Mouse (Mus musculus): ENCODE measurements around the gene Wdr54.
A peak's percentile ranks its signal among the peaks of the same experiment; 100 is the strongest.

The Wdr54 gene

GRCm38 (mm10) chr6:83104158-83104557 is 52.0 kb downstream of the Wdr54 start:
- DNase-seq (ENCODE audit: low read depth, low spot score): no peak

DNA sequence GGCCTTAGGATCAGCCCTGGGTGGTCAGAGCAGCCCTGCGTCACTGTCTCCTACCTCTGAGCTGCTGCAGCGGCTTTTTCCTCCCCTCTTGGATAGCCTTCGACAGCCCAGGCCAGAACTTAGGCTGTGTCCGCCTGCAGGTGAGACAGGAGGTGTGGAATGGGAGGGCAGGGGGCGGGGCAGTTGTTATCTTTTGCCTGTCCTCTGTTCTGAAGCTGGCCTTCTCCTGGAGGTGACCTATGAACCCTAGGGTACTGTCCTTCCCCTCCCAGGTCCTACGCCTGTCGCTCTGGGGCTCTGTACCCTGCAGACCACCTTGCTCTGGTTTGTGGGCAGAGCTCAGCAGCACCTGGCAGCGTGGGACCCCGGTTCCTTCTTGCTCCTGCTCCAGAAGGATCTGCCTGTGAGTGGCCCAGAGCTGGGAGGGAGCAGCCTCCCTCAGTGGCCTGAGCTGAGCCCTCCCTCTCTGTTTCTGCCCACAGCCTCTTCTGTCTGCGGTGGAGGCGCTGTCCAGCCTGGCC is 53.0 kb downstream of the Wdr54 start:
- DNase-seq (ENCODE audit: low read depth, low spot score): no peak

- DNase-seq (ENCODE audit: low read depth, low spot score): no peak
These were observed 54.3 kb downstream of the Wdr54 start for GRCm38 (mm10) chr6:83101688-83102556.

DNA sequence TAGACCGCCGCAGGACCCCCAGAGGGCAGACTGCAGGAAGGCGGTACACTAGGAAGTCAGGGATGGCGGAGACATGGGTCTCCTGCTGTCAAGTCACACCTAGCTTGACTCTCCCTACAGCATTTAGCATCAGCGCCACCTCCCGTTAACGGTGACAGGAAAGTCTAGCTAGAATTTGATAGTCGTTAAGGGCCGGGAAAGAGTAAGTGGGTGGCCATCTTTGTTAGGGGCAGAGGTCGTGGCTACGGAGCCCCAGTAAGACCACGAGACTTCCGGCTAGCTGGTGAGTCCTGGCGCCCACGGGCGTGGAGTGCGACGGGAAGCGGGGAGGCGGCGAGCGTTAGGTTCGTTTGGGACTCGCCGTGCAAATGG is 54.9 kb downstream of the Wdr54 start, which contains the start of the genes Ccdc142 and Gm42688:
Gene Ccdc142 (plus strand): TSS at position 286 of the 372 bp plus-strand sequence.
Gene Gm42688 (plus strand): TSS at position 302 of the 372 bp plus-strand sequence.
- DNase-seq (ENCODE audit: low read depth, low spot score): peak; percentile 89

All from skeletal muscle tissue, adult 2 months (tissue).